Mouse (Mus musculus): ENCODE data around the gene Grifin. TPM values are rescaled to one million over a fixed set of nuclear protein-coding genes. Genes with fewer than 3 reads are reported as not detected.

Gene Grifin
- total RNA-seq, 1 experiment from 2014 or later = not detected

GRCm38 (mm10) chr5:140514799-140515486 is 49.9 kb downstream of the Grifin start:
- peak in 1 of 2 experiments; percentile 34; a peak in 2 of 4 replicates for ATAC-seq (replicated peaks in 1 of 2; ENCODE audit: insufficient read depth in 1 of 2, low FRiP score in 2 of 2, low TSS enrichment in 1 of 2, low read depth in 1 of 2, poor library complexity in 2 of 2, severe bottlenecking in 2 of 2)

- ATAC-seq (replicated peaks in 1 of 2; ENCODE audit: insufficient read depth in 1 of 2, low FRiP score in 2 of 2, low TSS enrichment in 1 of 2, low read depth in 1 of 2, poor library complexity in 2 of 2, severe bottlenecking in 2 of 2) = peak in 1 of 2 experiments; percentile 31; a peak in 1 of 4 replicates
These were observed 51.0 kb downstream of the Grifin start for GRCm38 (mm10) chr5:140513921-140514320.

Other genes with a start within 250 kb of the Grifin start
- 59.8 and 70.7 TPM in 2 replicates for gene Mad1l1, start 243.5 kb downstream of the Grifin start, total RNA-seq (2017)
- 44.8 and 50.6 TPM in 2 replicates for gene Nudt1, start 243.4 kb downstream of the Grifin start, total RNA-seq (2017)
- gene Mrm2, start 233.2 kb downstream of the Grifin start, total RNA-seq (2017) = 5.3 and 8.9 TPM in 2 replicates
- 3.4 and 5.4 TPM in 2 replicates for gene Snx8, start 175.8 kb downstream of the Grifin start, total RNA-seq (2017)
- 118 and 144 TPM in 2 replicates for gene Eif3b, start 145.7 kb downstream of the Grifin start, total RNA-seq (2017)
- not detected in 2 replicates for gene Gm4869, start 119.4 kb downstream of the Grifin start, total RNA-seq (2017)
- 21.4 and 26.2 TPM in 2 replicates for gene Chst12, start 59.5 kb downstream of the Grifin start, total RNA-seq (2017)
- gene Lfng, start 42.2 kb upstream of the Grifin start, total RNA-seq (2017) = 33.6 and 67.3 TPM in 2 replicates
- 11.3 and 16.8 TPM in 2 replicates for gene Ttyh3, start 84.0 kb upstream of the Grifin start, total RNA-seq (2017)
- gene Iqce, start 137.3 kb upstream of the Grifin start, total RNA-seq (2017) = 25.0 and 34.4 TPM in 2 replicates
- gene Brat1, start 139.9 kb upstream of the Grifin start, total RNA-seq (2017) = 11.2 and 15.5 TPM in 2 replicates
- gene Amz1, start 159.1 kb upstream of the Grifin start, total RNA-seq (2017) = 0.74 and 0.94 TPM in 2 replicates

All from hematopoietic stem cell, adult 5-6 weeks (primary cell).